Mouse (Mus musculus): ENCODE results near the gene Hoxd8.

Gene Hoxd8

GRCm38 (mm10) chr2:74732513-74733316 lies 28.3 kb downstream of the Hoxd8 start:
- no peak for DNase-seq (ENCODE audit: inconsistent age in 2 of 2, low spot score in 1 of 2)

GRCm38 (mm10) chr2:74733317-74733661 lies 28.9 kb downstream of the Hoxd8 start:
- DNase-seq (ENCODE audit: inconsistent age in 2 of 2, low spot score in 1 of 2): no peak

GRCm38 (mm10) chr2:74733765-74734164 lies 29.4 kb downstream of the Hoxd8 start:
- DNase-seq (ENCODE audit: inconsistent age in 2 of 2, low spot score in 1 of 2): no peak

- no peak for DNase-seq (ENCODE audit: inconsistent age in 2 of 2, low spot score in 1 of 2)
Observed at GRCm38 (mm10) chr2:74734451-74734850, 30.0 kb downstream of the Hoxd8 start.

GRCm38 (mm10) chr2:74734996-74735811 lies 30.8 kb downstream of the Hoxd8 start:
- no peak for DNase-seq (ENCODE audit: inconsistent age in 2 of 2, low spot score in 1 of 2)

- DNase-seq (ENCODE audit: inconsistent age in 2 of 2, low spot score in 1 of 2): no peak
Observed at GRCm38 (mm10) chr2:74735851-74736687, 31.7 kb downstream of the Hoxd8 start.

GRCm38 (mm10) chr2:74736688-74737577 lies 32.5 kb downstream of the Hoxd8 start:
- DNase-seq (ENCODE audit: inconsistent age in 2 of 2, low spot score in 1 of 2): no peak

- DNase-seq (ENCODE audit: inconsistent age in 2 of 2, low spot score in 1 of 2): no peak
Observed at GRCm38 (mm10) chr2:74737578-74738070, 33.2 kb downstream of the Hoxd8 start.

GRCm38 (mm10) chr2:74738623-74739475 lies 34.4 kb downstream of the Hoxd8 start:
- no peak for DNase-seq (ENCODE audit: inconsistent age in 2 of 2, low spot score in 1 of 2)

- DNase-seq (ENCODE audit: inconsistent age in 2 of 2, low spot score in 1 of 2): no peak
Observed at GRCm38 (mm10) chr2:74739476-74739800, 35.0 kb downstream of the Hoxd8 start.

- DNase-seq (ENCODE audit: inconsistent age in 2 of 2, low spot score in 1 of 2): no peak
Observed at GRCm38 (mm10) chr2:74739869-74740268, 35.5 kb downstream of the Hoxd8 start.

- peak in 1 of 2 experiments; percentile 78 for DNase-seq (ENCODE audit: inconsistent age in 2 of 2, low spot score in 1 of 2)
Observed at GRCm38 (mm10) chr2:74740311-74741091, 36.1 kb downstream of the Hoxd8 start.

GRCm38 (mm10) chr2:74741252-74741978 lies 37.0 kb downstream of the Hoxd8 start:
- no peak for DNase-seq (ENCODE audit: inconsistent age in 2 of 2, low spot score in 1 of 2)

GRCm38 (mm10) chr2:74741979-74742277 lies 37.5 kb downstream of the Hoxd8 start:
- no peak for DNase-seq (ENCODE audit: inconsistent age in 2 of 2, low spot score in 1 of 2)

- DNase-seq (ENCODE audit: inconsistent age in 2 of 2, low spot score in 1 of 2): no peak
Observed at GRCm38 (mm10) chr2:74745540-74746297, 41.3 kb downstream of the Hoxd8 start.

- DNase-seq (ENCODE audit: inconsistent age in 2 of 2, low spot score in 1 of 2): no peak
Observed at GRCm38 (mm10) chr2:74746298-74746921, 42.0 kb downstream of the Hoxd8 start.

- peak in 1 of 2 experiments; percentile 62 for DNase-seq (ENCODE audit: inconsistent age in 2 of 2, low spot score in 1 of 2)
Observed at GRCm38 (mm10) chr2:74747006-74747405, 42.6 kb downstream of the Hoxd8 start.
